Mouse (Mus musculus) testis, adult 10 weeks (tissue): ENCODE measurements around the gene Tulp1. TPM values are rescaled to one million over a fixed set of nuclear protein-coding genes. Genes with fewer than 3 reads are reported as not detected.

Source experiments
- polyA plus RNA-seq: library from polyadenylated mRNA; stranded (reverse); fragments of 350-450 nt; fragmentation: Illumina TruSeq; extraction: RNeasy Lipid Tissue Mini Kit (QIAGEN cat#74804); gene quantifications from one replicate; pipeline ENCODE4 v1.2.3, GENCODE M21; 2014; ENCODE audit warnings: low read depth, low replicate concordance

Gene Tulp1
- polyA plus RNA-seq: not detected

GRCm38 (mm10) chr17:28365122-28365521 is at the start of gene Tulp1:
Gene Tulp1, minus strand, starts transcription at chr17:28365222.

GRCm38 (mm10) chr17:28350466-28351352 is 14.3 kb downstream of the Tulp1 start, which contains the start of gene Tead3:
Gene Tead3, minus strand, starts transcription at chr17:28350817.

GRCm38 (mm10) chr17:28328366-28328928 is 36.6 kb downstream of the Tulp1 start, which contains the start of gene Rpl10a:
Gene Rpl10a, plus strand, starts transcription at chr17:28328471.

GRCm38 (mm10) chr17:28313212-28313879 is 51.7 kb downstream of the Tulp1 start, which contains the start of gene Fance:
Gene Fance, plus strand, starts transcription at chr17:28313519.

Other genes starting within 250 kb of the Tulp1 start
- gene Scube3, start 223.1 kb downstream of the Tulp1 start, polyA plus RNA-seq: 0.21 TPM
- gene Zfp523, start 188.1 kb downstream of the Tulp1 start, polyA plus RNA-seq: 2.1 TPM
- not detected for gene Def6, start 157.4 kb downstream of the Tulp1 start, polyA plus RNA-seq
- gene Ppard, start 132.5 kb downstream of the Tulp1 start, polyA plus RNA-seq: 0.24 TPM
- gene Fance, start 51.7 kb downstream of the Tulp1 start, polyA plus RNA-seq: not detected
- gene Rpl10a, start 36.8 kb downstream of the Tulp1 start, polyA plus RNA-seq: 54.1 TPM
- 0.08 TPM for gene Tead3, start 14.4 kb downstream of the Tulp1 start, polyA plus RNA-seq
- 38.6 TPM for gene Fkbp5, start 152.3 kb upstream of the Tulp1 start, polyA plus RNA-seq
- 79.2 TPM for gene Armc12, start 165.6 kb upstream of the Tulp1 start, polyA plus RNA-seq
- gene Clpsl2, start 184.2 kb upstream of the Tulp1 start, polyA plus RNA-seq: not detected
- gene Clps, start 195.5 kb upstream of the Tulp1 start, polyA plus RNA-seq: not detected
- gene Lhfpl5, start 210.4 kb upstream of the Tulp1 start, polyA plus RNA-seq: not detected